Mouse (Mus musculus) ES-E14 (cell line): ENCODE results near the gene Sh2b1. TPM values are rescaled to one million over a fixed set of nuclear protein-coding genes. Genes with fewer than 3 reads are reported as not detected.

Experiments
- DNase-seq: peaks from one replicate; pipeline ENCODE4 v3.0.0-alpha.2; 2013; ENCODE audit warnings: low read depth, low spot score
- H3K27ac ChIP-seq: 2 replicates; pipeline ENCODE4 v1.5.1; 2012; ENCODE audit warnings: low read depth, mild to moderate bottlenecking, low read length, moderate library complexity, mixed read lengths; ENCODE audit not compliant: poor library complexity, insufficient read depth, severe bottlenecking
- H3K36me3 ChIP-seq: 2 replicates; pipeline ENCODE4 v1.6.1; 2012; ENCODE audit warnings: mild to moderate bottlenecking, low read length, moderate library complexity, mixed read lengths; ENCODE audit not compliant: control insufficient read depth, poor library complexity, insufficient read depth, severe bottlenecking
- H3K4me1 ChIP-seq, 2 experiments: fragments of 150-350 bp in 1 of 2; sonication (generic) in 1 of 2; 2 replicates each; pipeline ENCODE4 v1.6.1; 2012; ENCODE audit warnings: low read length in 2 of 2, mild to moderate bottlenecking in 1 of 2, mixed read lengths in 1 of 2; ENCODE audit not compliant: control insufficient read depth in 2 of 2, insufficient read depth in 2 of 2, poor library complexity in 1 of 2
- H3K4me3 ChIP-seq, 2 experiments: fragments of 150-350 bp in 1 of 2; sonication (generic) in 1 of 2; 2 replicates each; pipeline ENCODE4 v1.5.1; 2012; ENCODE audit warnings: low read length in 2 of 2, low read depth in 1 of 2, mild to moderate bottlenecking in 1 of 2, mixed read lengths in 1 of 2; ENCODE audit not compliant: insufficient read depth in 1 of 2, poor library complexity in 1 of 2, severe bottlenecking in 1 of 2
- H3K9ac ChIP-seq: 2 replicates; pipeline ENCODE4 v1.6.1; 2012; ENCODE audit warnings: low read depth, mild to moderate bottlenecking, low read length, mixed read lengths; ENCODE audit not compliant: poor library complexity, insufficient read depth, severe bottlenecking
- H3K9me3 ChIP-seq: fragments of 150-350 bp; sonication (generic); 2 replicates; pipeline ENCODE4 v1.6.1; 2012; ENCODE audit warnings: low read depth, mild to moderate bottlenecking, low read length; ENCODE audit not compliant: control insufficient read depth, insufficient read depth
- CHD2 ChIP-seq: IDR thresholded peaks from 2 replicates; pipeline ENCODE4 v1.6.1; 2014; ENCODE audit warnings: mild to moderate bottlenecking, low read depth, low read length, inconsistent platforms
- HCFC1 ChIP-seq: IDR thresholded peaks from 2 replicates; pipeline ENCODE4 v1.6.1; 2012; ENCODE audit warnings: low read length, inconsistent platforms, borderline replicate concordance; ENCODE audit not compliant: insufficient read depth
- MAFK ChIP-seq: IDR thresholded peaks from 2 replicates; pipeline ENCODE4 v1.6.1; 2014; ENCODE audit warnings: mild to moderate bottlenecking, low read depth, low read length, inconsistent platforms; ENCODE audit not compliant: insufficient read depth
- ZC3H11A ChIP-seq: IDR thresholded peaks from 2 replicates; pipeline ENCODE4 v1.6.1; 2012; ENCODE audit warnings: low read depth, mild to moderate bottlenecking, inconsistent platforms, low read length, borderline replicate concordance
- ZNF384 ChIP-seq: IDR thresholded peaks from 2 replicates; pipeline ENCODE4 v1.6.1; 2012; ENCODE audit warnings: low read depth, low read length, inconsistent platforms
- in situ Hi-C, 2 experiments: fragments of 600-800 bp; cut with MboI; formaldehyde crosslinking; loops; one replicate each; pipeline ENCODE4 v1.15.1; 2025; ENCODE audit warnings: low sequenced_read_pairs in 2 of 2, inconsistent platforms in 1 of 2; ENCODE audit not compliant: unreplicated experiment in 2 of 2
- total RNA-seq: library from RNA; depleted of rRNA; stranded (reverse); fragments of 300-350 nt; gene quantifications from 2 replicates; pipeline ENCODE4 v1.2.3, GENCODE M21; 2012

The Sh2b1 gene
- total RNA-seq, 1 experiment, result 20.3 TPM

GRCm38 (mm10) chr7:126428154-126428553 is 47.1 kb downstream of the Sh2b1 start:
- in situ Hi-C loops, result no loop called here
- no peak overlapping the region for H3K27ac ChIP-seq
- peak overlapping the region; percentile 98; the same call in 1 of the 2 replicates for H3K9ac ChIP-seq
- DNase-seq, result no peak
- no peaks in the 10 kb centered on the region for H3K9me3 ChIP-seq
- H3K4me3 ChIP-seq, result peak overlapping the region; percentile 100
- H3K4me1 ChIP-seq, result peaks cover 2 to 10% of the 10 kb centered on the region in 2 experiments; a peak in 1 of 4 replicates
- no peak for TF ChIP-seq HCFC1
- no peak for TF ChIP-seq ZNF384
- no peak for TF ChIP-seq ZC3H11A
- no peak for TF ChIP-seq CHD2
- no peak for TF ChIP-seq MAFK
- H3K36me3 ChIP-seq, result peaks cover 5% of the 10 kb centered on the region; the same call in 1 of the 2 replicates

- no peak overlapping the region for H3K4me3 ChIP-seq
- no peaks in the 10 kb centered on the region for H3K9me3 ChIP-seq
- in situ Hi-C loops, result no loop called here
- H3K27ac ChIP-seq, result no peak overlapping the region
- TF ChIP-seq MAFK (no peak), ZC3H11A (no peak), CHD2 (no peak), ZNF384 (no peak), HCFC1 (peak; percentile 55; the same call in 1 of the 2 replicates)
- H3K9ac ChIP-seq, result no peak overlapping the region
- H3K4me1 ChIP-seq, result peaks cover 2 to 10% of the 10 kb centered on the region in 2 experiments; a peak in 1 of 4 replicates
- DNase-seq, result peak; percentile 73
- H3K36me3 ChIP-seq, result 0 out of 2 replicates have a peak, but pooled peaks cover 2% of the 10 kb centered on the region
Observed at GRCm38 (mm10) chr7:126427323-126427860, 47.8 kb downstream of the Sh2b1 start.

GRCm38 (mm10) chr7:126424161-126424560 is 51.1 kb downstream of the Sh2b1 start:
- H3K4me3 ChIP-seq, result no peak overlapping the region
- H3K9me3 ChIP-seq, result no peaks in the 10 kb centered on the region
- H3K4me1 ChIP-seq, result peaks cover 2 to 8% of the 10 kb centered on the region in 2 experiments; a peak in 1 of 4 replicates
- H3K36me3 ChIP-seq, result no peaks in the 10 kb centered on the region
- no peak for TF ChIP-seq ZNF384
- no peak for TF ChIP-seq ZC3H11A
- TF ChIP-seq HCFC1, result no peak
- no peak for TF ChIP-seq CHD2
- TF ChIP-seq MAFK, result no peak
- H3K27ac ChIP-seq, result no peak overlapping the region
- H3K9ac ChIP-seq, result no peak overlapping the region
- DNase-seq, result no peak
- in situ Hi-C loops, result no loop called here

GRCm38 (mm10) chr7:126421756-126422155 is 53.5 kb downstream of the Sh2b1 start:
- in situ Hi-C loops, result no loop called here

GRCm38 (mm10) chr7:126418496-126418895 is 56.7 kb downstream of the Sh2b1 start:
- in situ Hi-C loops, result no loop called here
- H3K9ac ChIP-seq, result no peak overlapping the region
- TF ChIP-seq MAFK (no peak), ZNF384 (no peak), CHD2 (no peak), HCFC1 (no peak), ZC3H11A (no peak)

More at GRCm38 (mm10) chr7:126421756-126422155, 53.5 kb downstream of the Sh2b1 start:
- Histone ChIP-seq H3K9ac (no peak overlapping the region), H3K36me3 (no peaks in the 10 kb centered on the region), H3K4me1 (no peaks in the 10 kb centered on the region), H3K9me3 (no peaks in the 10 kb centered on the region), H3K4me3 (no peak overlapping the region), H3K27ac (no peak overlapping the region)
- no peak for DNase-seq
- TF ChIP-seq ZNF384, result no peak
- TF ChIP-seq HCFC1, result no peak

More at GRCm38 (mm10) chr7:126418496-126418895, 56.7 kb downstream of the Sh2b1 start:
- Histone ChIP-seq H3K36me3 (no peaks in the 10 kb centered on the region), H3K9me3 (no peaks in the 10 kb centered on the region), H3K27ac (no peak overlapping the region), H3K4me3 (no peak overlapping the region), H3K4me1 (peaks cover 0 to 2% of the 10 kb centered on the region in 2 experiments; a peak in 1 of 4 replicates)
- DNase-seq, result no peak
